Mouse (Mus musculus) ES-E14 (cell line): Measurements from ENCODE around the gene Galns.

Source experiments
- CHD2 ChIP-seq: IDR thresholded peaks from 2 replicates; pipeline ENCODE4 v1.6.1; 2014; ENCODE audit warnings: mild to moderate bottlenecking, low read depth, low read length, inconsistent platforms
- HCFC1 ChIP-seq: IDR thresholded peaks from 2 replicates; pipeline ENCODE4 v1.6.1; 2012; ENCODE audit warnings: low read length, inconsistent platforms, borderline replicate concordance; ENCODE audit not compliant: insufficient read depth
- MAFK ChIP-seq: IDR thresholded peaks from 2 replicates; pipeline ENCODE4 v1.6.1; 2014; ENCODE audit warnings: mild to moderate bottlenecking, low read depth, low read length, inconsistent platforms; ENCODE audit not compliant: insufficient read depth
- ZC3H11A ChIP-seq: IDR thresholded peaks from 2 replicates; pipeline ENCODE4 v1.6.1; 2012; ENCODE audit warnings: low read depth, mild to moderate bottlenecking, inconsistent platforms, low read length, borderline replicate concordance
- ZNF384 ChIP-seq: IDR thresholded peaks from 2 replicates; pipeline ENCODE4 v1.6.1; 2012; ENCODE audit warnings: low read depth, low read length, inconsistent platforms

DNA sequence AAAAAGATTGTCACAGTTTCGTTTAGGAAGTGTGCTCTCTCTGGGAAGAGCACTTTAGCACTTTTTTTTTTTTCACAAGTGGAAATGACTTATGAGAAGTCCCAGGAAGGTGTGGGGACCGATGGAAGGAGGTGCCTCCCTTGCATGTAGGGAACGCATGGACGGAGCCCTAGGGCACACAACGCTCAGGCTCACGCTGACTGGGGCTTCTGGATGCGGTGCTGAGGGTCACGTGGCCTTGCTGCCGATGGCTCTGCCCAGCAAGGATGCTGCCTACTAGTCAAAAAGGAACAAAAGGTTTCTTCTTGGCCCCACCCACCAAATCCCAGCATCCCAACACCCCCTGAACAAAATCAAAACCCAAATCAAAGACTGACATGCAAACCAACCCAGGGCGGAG, 18.1 kb upstream of the Galns start:
- no peak for TF ChIP-seq CHD2
- TF ChIP-seq ZNF384 = no peak
- TF ChIP-seq MAFK = no peak
- TF ChIP-seq HCFC1 = no peak
- TF ChIP-seq ZC3H11A = no peak
